ENCODE assay signal across 8 mouse cellular contexts in genomic region chr8:126586599-126587577, GRCm38 (mm10). TPM values are rescaled to one million over a fixed set of nuclear protein-coding genes. Genes with fewer than 3 reads are reported as not detected.
A peak's percentile ranks its signal among the peaks of the same experiment; 100 is the strongest.
DNase-seq lines count a peak whose midpoint lies in the region; ATAC-seq lines count a peak whose summit lies in the region.

No protein-coding gene starts in this region.

- H3K36me3 ChIP-seq in heart, embryonic 11.5 days (ENCODE audit: control insufficient read depth, insufficient read depth, low read length): peaks cover 6% of the 10 kb centered on the region
- peaks cover 14% of the 10 kb centered on the region; the same call in 1 of the 2 replicates for H3K36me3 ChIP-seq in embryonic facial prominence, embryonic 15.5 days
- H3K36me3 ChIP-seq in liver, embryonic 12.5 days: peaks cover 44% of the 10 kb centered on the region

- H3K27ac ChIP-seq in heart, embryonic 11.5 days (ENCODE audit: low read depth, low read length): peak overlapping the region; percentile 50; the same call in 1 of the 2 replicates
- peak overlapping the region; percentile 39; the same call in 1 of the 2 replicates for H3K27ac ChIP-seq in embryonic facial prominence, embryonic 15.5 days (replicated peaks)
- H3K27ac ChIP-seq in liver, embryonic 12.5 days: peak overlapping the region; percentile 69

- no peaks in the 10 kb centered on the region for H3K27me3 ChIP-seq in heart, embryonic 11.5 days (ENCODE audit: control insufficient read depth, insufficient read depth, low read length)
- H3K27me3 ChIP-seq in embryonic facial prominence, embryonic 15.5 days: no peaks in the 10 kb centered on the region
- H3K27me3 ChIP-seq in liver, embryonic 12.5 days (replicated peaks): no peaks in the 10 kb centered on the region

- DNase-seq in heart, postnatal 4 days: no peak
- DNase-seq in A20 (ENCODE audit: low read depth, low spot score): peak; percentile 76
- DNase-seq in ovary, adult 18-20 months (ENCODE audit: low spot score): no peak
- no peak for DNase-seq in cerebellum, adult 8-10 months
- no peak for DNase-seq in right cerebral cortex, postnatal 10 days (ENCODE audit: low spot score in 2 of 2)

- peak overlapping the region; percentile 16; the same call in 1 of the 2 replicates for H3K4me3 ChIP-seq in heart, embryonic 11.5 days (ENCODE audit: low read depth, low read length)
- H3K4me3 ChIP-seq in embryonic facial prominence, embryonic 15.5 days (replicated peaks): peak overlapping the region; percentile 17
- peak overlapping the region; percentile 96 for H3K4me3 ChIP-seq in liver, embryonic 12.5 days

- H3K4me2 ChIP-seq in heart, embryonic 11.5 days: peak overlapping the region; percentile 99
- peak overlapping the region; percentile 89 for H3K4me2 ChIP-seq in embryonic facial prominence, embryonic 15.5 days (replicated peaks)
- H3K4me2 ChIP-seq in liver, embryonic 12.5 days: peak overlapping the region; percentile 96

- H3K4me1 ChIP-seq in heart, embryonic 11.5 days (ENCODE audit: control insufficient read depth, insufficient read depth, low read length): peaks cover 42% of the 10 kb centered on the region
- peaks cover 62% of the 10 kb centered on the region for H3K4me1 ChIP-seq in embryonic facial prominence, embryonic 15.5 days
- H3K4me1 ChIP-seq in liver, embryonic 12.5 days: peaks cover 84% of the 10 kb centered on the region

- 72% methylated on average over 10 of the region's 10 CpGs for WGBS in heart, embryonic 11.5 days (ENCODE audit: insufficient replicate concordance)
- WGBS in embryonic facial prominence, embryonic 15.5 days: 60% methylated on average over 10 of the region's 10 CpGs
- WGBS in liver, embryonic 12.5 days (ENCODE audit: insufficient replicate concordance): 66% methylated on average over 10 of the region's 10 CpGs

- H3K9me3 ChIP-seq in heart, embryonic 11.5 days (replicated peaks; ENCODE audit: control insufficient read depth, low read length): no peaks in the 10 kb centered on the region
- no peaks in the 10 kb centered on the region for H3K9me3 ChIP-seq in embryonic facial prominence, embryonic 15.5 days (replicated peaks)
- H3K9me3 ChIP-seq in liver, embryonic 12.5 days (replicated peaks): no peaks in the 10 kb centered on the region

- no peak for ATAC-seq in heart, embryonic 11.5 days (replicated peaks; ENCODE audit: insufficient number of reproducible peaks, low FRiP score, low TSS enrichment)
- no peak for ATAC-seq in embryonic facial prominence, embryonic 15.5 days (ENCODE audit: insufficient number of reproducible peaks, low FRiP score, low TSS enrichment, low read depth)
- ATAC-seq in liver, embryonic 12.5 days: no peak

- H3K9ac ChIP-seq in heart, embryonic 11.5 days (ENCODE audit: low read depth, low read length): no peak overlapping the region
- no peak overlapping the region for H3K9ac ChIP-seq in embryonic facial prominence, embryonic 15.5 days
- H3K9ac ChIP-seq in liver, embryonic 12.5 days: peak overlapping the region; percentile 36; the same call in 1 of the 2 replicates

RNA-seq across cellular contexts. Expression of gene Irf2bp2, which starts 6.9 kb away (rescaled TPM):
- 5.9 and 6.5 TPM in 2 replicates for polyA plus RNA-seq in heart, embryonic 11.5 days (2014; fragmentation: Nextera tagmentation; extraction: Ambion mirVana)
- total RNA-seq in heart, postnatal 4 days (2021): 10 to 100 TPM; 98.2 to 100.0 TPM
- 12.5 and 14.7 TPM in 2 replicates for polyA plus RNA-seq in embryonic facial prominence, embryonic 15.5 days (2015; fragmentation: Nextera tagmentation; extraction: Ambion mirVana)
- polyA plus RNA-seq in liver, embryonic 12.5 days (2016; fragmentation: Nextera tagmentation; extraction: Ambion mirVana): 5.5 and 5.6 TPM in 2 replicates

Comparison
In these comparisons a context has a peak if more than half of its experiments do, and no peak if none do; other contexts are left out.
1. H3K4me3 ChIP-seq: peak in every context shown above with its lines; median percentile 96 in liver, embryonic 12.5 days; 17 in embryonic facial prominence, embryonic 15.5 days; 16 in heart, embryonic 11.5 days.